Mouse (Mus musculus): ENCODE measurements around the gene Ddx55.

DNA sequence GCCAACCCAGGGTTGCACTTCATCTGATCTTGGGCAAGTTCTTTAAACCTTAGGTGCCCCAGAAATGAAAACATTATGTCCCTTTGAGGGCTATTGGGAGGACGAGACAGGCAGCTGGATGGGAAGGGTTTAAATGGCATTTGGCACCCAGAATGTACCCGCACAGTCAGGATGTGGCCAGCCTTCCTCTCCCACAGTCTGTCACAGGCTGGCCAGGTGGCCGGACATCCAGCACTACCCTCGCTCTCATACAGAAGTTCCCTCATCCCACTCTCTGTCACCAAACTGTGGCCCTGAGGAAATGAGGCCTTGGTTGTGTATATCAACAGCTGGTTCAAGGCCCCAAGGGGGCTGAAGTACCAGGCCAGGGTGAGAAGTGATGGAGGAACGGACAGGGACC lies 27.7 kb upstream of the Ddx55 start:
- TF ChIP-seq MAX (IDR thresholded peaks at IDR 0.05), result no peak
- TF ChIP-seq CTCF (IDR thresholded peaks at IDR 0.05; ENCODE audit: control insufficient read depth, insufficient read depth, insufficient read length), result no peak
- no peak for TF ChIP-seq MYOD1 (IDR thresholded peaks at IDR 0.05; ENCODE audit: control insufficient read depth, insufficient read length, low read depth)
- TF ChIP-seq USF1 (IDR thresholded peaks at IDR 0.05; ENCODE audit: low read depth), result no peak
- no peak for TF ChIP-seq MYOG (IDR thresholded peaks at IDR 0.05; ENCODE audit: control insufficient read depth, extremely low read depth, insufficient read length)
- no peak for TF ChIP-seq CEBPB (IDR thresholded peaks at IDR 0.05; ENCODE audit: low read depth)
- TF ChIP-seq FOSL1 (IDR thresholded peaks at IDR 0.05; ENCODE audit: insufficient read depth, low read length, poor library complexity, severe bottlenecking), result no peak

Measured in C2C12 (cell line).